Mouse (Mus musculus): Measurements from ENCODE around the gene Ddb2.

DNA sequence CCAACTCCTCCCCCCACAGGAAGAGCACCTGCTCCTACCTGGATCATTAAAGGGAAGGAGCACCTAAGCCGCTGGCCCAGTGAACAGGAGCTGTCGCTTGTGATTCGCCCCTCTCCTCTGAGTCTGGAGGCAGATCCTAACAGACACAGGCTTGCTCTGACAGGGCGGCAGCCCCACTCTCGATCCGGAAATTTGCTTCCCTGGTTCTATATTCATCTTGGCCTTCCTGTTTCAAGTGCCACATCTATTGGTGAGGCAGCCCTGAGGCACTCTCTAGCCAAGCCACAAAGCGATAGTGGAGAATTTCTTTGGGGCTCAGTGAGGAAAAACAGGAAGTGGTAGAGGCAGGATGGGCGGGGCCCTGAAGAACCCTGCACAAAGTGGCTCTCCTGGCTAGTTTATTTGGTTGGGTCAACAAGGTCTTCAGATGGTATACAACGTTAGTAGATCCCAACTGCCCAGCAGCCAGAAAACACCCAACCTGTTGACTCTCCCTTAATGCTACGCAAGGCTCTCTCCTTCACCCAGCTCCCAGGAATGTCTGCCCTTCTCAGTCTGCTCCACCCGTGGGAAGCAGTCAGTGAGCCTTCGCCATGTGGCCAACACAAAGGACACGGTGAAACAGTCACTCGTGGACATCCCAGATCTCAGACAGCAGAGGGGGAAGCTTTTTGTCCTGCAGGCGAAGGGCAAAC, 52.9 kb downstream of the Ddb2 start, which contains the start of gene Madd:
- no peak for TF ChIP-seq POLR2A (IDR thresholded peaks at IDR 0.05; ENCODE audit: insufficient read length, low read depth)
- TF ChIP-seq USF1 (IDR thresholded peaks at IDR 0.05; ENCODE audit: low read depth) = no peak
- TF ChIP-seq TCF12 (IDR thresholded peaks at IDR 0.05; ENCODE audit: insufficient read depth, poor library complexity, severe bottlenecking) = no peak
- TF ChIP-seq E2F4 (IDR thresholded peaks at IDR 0.05; ENCODE audit: insufficient read depth) = no peak
- TF ChIP-seq SRF (IDR thresholded peaks at IDR 0.05; ENCODE audit: control insufficient read depth, insufficient read length, low read depth) = no peak
- no peak for TF ChIP-seq REST (IDR thresholded peaks at IDR 0.05; ENCODE audit: insufficient read depth, insufficient read length)
- no peak for TF ChIP-seq CEBPB (IDR thresholded peaks at IDR 0.05; ENCODE audit: insufficient read depth, poor library complexity, severe bottlenecking)
- TF ChIP-seq POLR2AphosphoS2 (IDR thresholded peaks at IDR 0.05; ENCODE audit: insufficient read length, low read depth) = no peak
- no peak for TF ChIP-seq MYOG (IDR thresholded peaks at IDR 0.05; ENCODE audit: control insufficient read depth in 1 of 3, insufficient read depth in 1 of 3, insufficient read length in 2 of 3, low read depth in 2 of 3)
- TF ChIP-seq MAX (IDR thresholded peaks at IDR 0.05; ENCODE audit: low read depth) = no peak
